9 mouse cellular contexts compared by ENCODE assay signal in genomic region chr9:87015288-87015937, GRCm38 (mm10). TPM values are rescaled to one million over a fixed set of nuclear protein-coding genes. Genes with fewer than 3 reads are reported as not detected.
A peak's percentile ranks its signal among the peaks of the same experiment; 100 is the strongest.
DNase-seq lines count a peak whose midpoint lies in the region; ATAC-seq and TF ChIP-seq lines count a peak whose summit lies in the region.
"Had no signal": no experiment of that assay in that cellular context is flagged by ENCODE, and none has a peak within 500 bp of the region (broad histone marks: within the 10 kb centered on the region; RNA-seq: fewer than 3 reads in every experiment).

TSS of gene Ripply2 (plus strand) at chr9:87015537.

- no peaks in the 10 kb centered on the region for H3K36me3 ChIP-seq in kidney, postnatal 0 days (ENCODE audit: insufficient read depth, low read length)
- no peaks in the 10 kb centered on the region for H3K36me3 ChIP-seq in forebrain, embryonic 16.5 days (ENCODE audit: control insufficient read depth, insufficient read depth)
- no peaks in the 10 kb centered on the region for H3K36me3 ChIP-seq in midbrain, embryonic 12.5 days

- under 1% methylated on average over 70 of the region's 71 CpGs for WGBS in kidney, postnatal 0 days
- 1% methylated on average over 71 of the region's 71 CpGs for WGBS in forebrain, embryonic 16.5 days
- WGBS in midbrain, embryonic 12.5 days: under 1% methylated on average over 65 of the region's 71 CpGs

- no peak for TF ChIP-seq CTCF in kidney, postnatal 0 days (IDR thresholded peaks at IDR 0.05; ENCODE audit: low read depth)

- 0 out of 2 replicates have a peak, but pooled peaks cover 5% of the 10 kb centered on the region for H3K4me1 ChIP-seq in kidney, postnatal 0 days (replicated peaks; ENCODE audit: insufficient read depth, low read length)
- H3K4me1 ChIP-seq in forebrain, embryonic 16.5 days (replicated peaks; ENCODE audit: control insufficient read depth, insufficient read depth, low read length): peaks cover 9% of the 10 kb centered on the region
- H3K4me1 ChIP-seq in midbrain, embryonic 12.5 days: peaks cover 9% of the 10 kb centered on the region; the same call in 1 of the 2 replicates

- DNase-seq in kidney, postnatal 0 days (ENCODE audit: low spot score): peak; percentile 15
- DNase-seq in kidney, adult 8-10 months: no peak
- DNase-seq in cerebellum, adult 18-20 months: peak; percentile 72 to 83
- peak; percentile 38 to 61 for DNase-seq in layer of hippocampus, postnatal 10 days (ENCODE audit: low spot score in 2 of 2)
- peak; percentile 10 for DNase-seq in testis, postnatal 14 days (ENCODE audit: low spot score)
- no peak for DNase-seq in adipocyte (ENCODE audit: low spot score)

- no peaks in the 10 kb centered on the region for H3K9me3 ChIP-seq in kidney, postnatal 0 days (replicated peaks; ENCODE audit: low read length)
- no peaks in the 10 kb centered on the region for H3K9me3 ChIP-seq in forebrain, embryonic 16.5 days (ENCODE audit: control insufficient read depth, low read length)
- H3K9me3 ChIP-seq in midbrain, embryonic 12.5 days: no peaks in the 10 kb centered on the region

- H3K27me3 ChIP-seq in kidney, postnatal 0 days (ENCODE audit: insufficient read depth, low read length): peaks cover 18% of the 10 kb centered on the region
- 0 out of 2 replicates have a peak, but pooled peaks cover 2% of the 10 kb centered on the region for H3K27me3 ChIP-seq in forebrain, embryonic 16.5 days (replicated peaks; ENCODE audit: control insufficient read depth, insufficient read depth, low read length)
- peaks cover 33% of the 10 kb centered on the region for H3K27me3 ChIP-seq in midbrain, embryonic 12.5 days

- H3K4me2 ChIP-seq in kidney, postnatal 0 days (ENCODE audit: low read length): peak within 1 kb of the TSS; percentile 74
- H3K4me2 ChIP-seq in forebrain, embryonic 16.5 days (ENCODE audit: low read length): peak within 1 kb of the TSS; percentile 85
- H3K4me2 ChIP-seq in midbrain, embryonic 12.5 days (replicated peaks): peak within 1 kb of the TSS; percentile 86

- H3K27ac ChIP-seq in kidney, postnatal 0 days: no peak within 1 kb of the TSS
- no peak within 1 kb of the TSS for H3K27ac ChIP-seq in forebrain, embryonic 16.5 days (ENCODE audit: low read length)
- H3K27ac ChIP-seq in midbrain, embryonic 12.5 days (replicated peaks): 0 out of 2 replicates have a peak within 1 kb of the TSS, but pooled peaks have one; percentile 12
- H3K27ac ChIP-seq: macrophage had no signal

- 0 out of 2 replicates have a peak, but pooled peaks have one; percentile 21 for ATAC-seq in kidney, postnatal 0 days (replicated peaks; ENCODE audit: low FRiP score, low read depth)
- peak; percentile 91 for ATAC-seq in forebrain, embryonic 16.5 days
- ATAC-seq in midbrain, embryonic 12.5 days (ENCODE audit: low FRiP score, low read depth): peak; percentile 80

- H3K9ac ChIP-seq in kidney, postnatal 0 days (ENCODE audit: low read depth, low read length): no peak within 1 kb of the TSS
- H3K9ac ChIP-seq in forebrain, embryonic 16.5 days (replicated peaks; ENCODE audit: low read depth, low read length): peak within 1 kb of the TSS; percentile 75
- H3K9ac ChIP-seq in midbrain, embryonic 12.5 days (replicated peaks): peak within 1 kb of the TSS; percentile 65

- H3K4me3 ChIP-seq in kidney, postnatal 0 days (replicated peaks; ENCODE audit: low read depth, low read length): peak within 1 kb of the TSS; percentile 35
- H3K4me3 ChIP-seq in forebrain, embryonic 16.5 days (replicated peaks; ENCODE audit: low read length): peak within 1 kb of the TSS; percentile 57
- H3K4me3 ChIP-seq in midbrain, embryonic 12.5 days: peak within 1 kb of the TSS; percentile 54

RNA-seq across cellular contexts. Expression of gene Ripply2, which starts in this region (rescaled TPM):
- polyA plus RNA-seq in kidney, postnatal 0 days (2015; fragmentation: Nextera tagmentation; extraction: Ambion mirVana): 6.5 and 7.2 TPM in 2 replicates
- polyA plus RNA-seq in forebrain, embryonic 16.5 days (2015; fragmentation: Nextera tagmentation; extraction: Ambion mirVana): 5.1 and 6.1 TPM in 2 replicates
- total RNA-seq in layer of hippocampus, postnatal 10 days (2021): 1 to 10 TPM; 7.0 to 9.1 TPM
- polyA plus RNA-seq in midbrain, embryonic 12.5 days (2016; fragmentation: Nextera tagmentation; extraction: Ambion mirVana): 2.2 and 2.6 TPM in 2 replicates
- polyA plus RNA-seq: macrophage had no signal

Comparison
In these comparisons a context has a peak if more than half of its experiments do, and no peak if none do; other contexts are left out.
1. DNase-seq: peak in kidney, postnatal 0 days (single experiment), cerebellum, adult 18-20 months (2 of 2), layer of hippocampus, postnatal 10 days (2 of 2) and testis, postnatal 14 days (single experiment); none in kidney, adult 8-10 months (0 of 2) and adipocyte (single experiment).
2. ATAC-seq: peak in every context shown above with its lines; median percentile 91 in forebrain, embryonic 16.5 days; 80 in midbrain, embryonic 12.5 days; 21 in kidney, postnatal 0 days.
3. Peak in every context shown above with its lines, with median percentiles within 50 percentile points of each other: H3K4me2 ChIP-seq and H3K4me3 ChIP-seq.